Mouse (Mus musculus): ENCODE measurements at regions not wholly inside any gene's neighbourhood (a gene's known extent, or its start where the extent isn't known, plus 50 kb on each side); places are given as distances from the start of the nearest gene placed in this dataset.

- no peak for TF ChIP-seq POLR2A (IDR thresholded peaks at IDR 0.05; ENCODE audit: low read depth, low read length)
- TF ChIP-seq CTCF (IDR thresholded peaks at IDR 0.05; ENCODE audit: borderline replicate concordance, insufficient read depth, low read length): no peak
- Histone ChIP-seq H3K4me1 (ENCODE audit: control insufficient read depth, insufficient read depth, low read length) (no peaks in the 10 kb centered on the region), H3K27ac (ENCODE audit: insufficient read depth, low read length) (no peak overlapping the region), H3K4me3 (ENCODE audit: insufficient read depth, low read length) (no peak overlapping the region)
Measured at GRCm38 (mm10) chr15:86777998-86778397, 563.7 kb downstream of the Tbc1d22a start.

GRCm38 (mm10) chr15:86781160-86781559, 566.9 kb downstream of the Tbc1d22a start:
- Histone ChIP-seq H3K27ac (ENCODE audit: insufficient read depth, low read length) (no peak overlapping the region), H3K4me3 (ENCODE audit: insufficient read depth, low read length) (no peak overlapping the region), H3K4me1 (ENCODE audit: control insufficient read depth, insufficient read depth, low read length) (no peaks in the 10 kb centered on the region)
- TF ChIP-seq POLR2A (IDR thresholded peaks at IDR 0.05; ENCODE audit: low read depth, low read length) (no peak), CTCF (IDR thresholded peaks at IDR 0.05; ENCODE audit: borderline replicate concordance, insufficient read depth, low read length) (no peak)

GRCm38 (mm10) chr15:86794716-86795115, 580.5 kb downstream of the Tbc1d22a start:
- Histone ChIP-seq H3K4me3 (ENCODE audit: insufficient read depth, low read length) (no peak overlapping the region), H3K4me1 (ENCODE audit: control insufficient read depth, insufficient read depth, low read length) (no peaks in the 10 kb centered on the region), H3K27ac (ENCODE audit: insufficient read depth, low read length) (no peak overlapping the region)
- TF ChIP-seq CTCF (IDR thresholded peaks at IDR 0.05; ENCODE audit: borderline replicate concordance, insufficient read depth, low read length) (no peak), POLR2A (IDR thresholded peaks at IDR 0.05; ENCODE audit: low read depth, low read length) (no peak)

- TF ChIP-seq POLR2A (IDR thresholded peaks at IDR 0.05; ENCODE audit: low read depth, low read length) (no peak), CTCF (IDR thresholded peaks at IDR 0.05; ENCODE audit: borderline replicate concordance, insufficient read depth, low read length) (no peak)
- H3K4me1 ChIP-seq (ENCODE audit: control insufficient read depth, insufficient read depth, low read length): no peaks in the 10 kb centered on the region
- H3K4me3 ChIP-seq (ENCODE audit: insufficient read depth, low read length): no peak overlapping the region
- no peak overlapping the region for H3K27ac ChIP-seq (ENCODE audit: insufficient read depth, low read length)
Measured at GRCm38 (mm10) chr15:86798474-86799178, 584.4 kb downstream of the Tbc1d22a start.

GRCm38 (mm10) chr15:86807296-86808080, 593.2 kb downstream of the Tbc1d22a start:
- Histone ChIP-seq H3K4me3 (ENCODE audit: insufficient read depth, low read length) (no peak overlapping the region), H3K27ac (ENCODE audit: insufficient read depth, low read length) (no peak overlapping the region), H3K4me1 (ENCODE audit: control insufficient read depth, insufficient read depth, low read length) (no peaks in the 10 kb centered on the region)
- TF ChIP-seq POLR2A (IDR thresholded peaks at IDR 0.05; ENCODE audit: low read depth, low read length) (no peak), CTCF (IDR thresholded peaks at IDR 0.05; ENCODE audit: borderline replicate concordance, insufficient read depth, low read length) (no peak)

GRCm38 (mm10) chr15:86811821-86812220, 597.6 kb downstream of the Tbc1d22a start:
- Histone ChIP-seq H3K4me3 (ENCODE audit: insufficient read depth, low read length) (no peak overlapping the region), H3K4me1 (ENCODE audit: control insufficient read depth, insufficient read depth, low read length) (no peaks in the 10 kb centered on the region), H3K27ac (ENCODE audit: insufficient read depth, low read length) (no peak overlapping the region)
- no peak for TF ChIP-seq CTCF (IDR thresholded peaks at IDR 0.05; ENCODE audit: borderline replicate concordance, insufficient read depth, low read length)
- TF ChIP-seq POLR2A (IDR thresholded peaks at IDR 0.05; ENCODE audit: low read depth, low read length): no peak

GRCm38 (mm10) chr15:86814808-86815421, 600.7 kb downstream of the Tbc1d22a start:
- H3K4me3 ChIP-seq (ENCODE audit: insufficient read depth, low read length): no peak overlapping the region
- TF ChIP-seq POLR2A (IDR thresholded peaks at IDR 0.05; ENCODE audit: low read depth, low read length): no peak
- TF ChIP-seq CTCF (IDR thresholded peaks at IDR 0.05; ENCODE audit: borderline replicate concordance, insufficient read depth, low read length): no peak
- H3K27ac ChIP-seq (ENCODE audit: insufficient read depth, low read length): no peak overlapping the region
- H3K4me1 ChIP-seq (ENCODE audit: control insufficient read depth, insufficient read depth, low read length): no peaks in the 10 kb centered on the region

GRCm38 (mm10) chr15:86835996-86836395, 621.7 kb downstream of the Tbc1d22a start:
- Histone ChIP-seq H3K4me3 (ENCODE audit: insufficient read depth, low read length) (no peak overlapping the region), H3K27ac (ENCODE audit: insufficient read depth, low read length) (no peak overlapping the region), H3K4me1 (ENCODE audit: control insufficient read depth, insufficient read depth, low read length) (no peaks in the 10 kb centered on the region)
- TF ChIP-seq CTCF (IDR thresholded peaks at IDR 0.05; ENCODE audit: borderline replicate concordance, insufficient read depth, low read length) (no peak), POLR2A (IDR thresholded peaks at IDR 0.05; ENCODE audit: low read depth, low read length) (no peak)

- Histone ChIP-seq H3K4me3 (ENCODE audit: insufficient read depth, low read length) (no peak overlapping the region), H3K4me1 (ENCODE audit: control insufficient read depth, insufficient read depth, low read length) (no peaks in the 10 kb centered on the region), H3K27ac (ENCODE audit: insufficient read depth, low read length) (no peak overlapping the region)
- TF ChIP-seq POLR2A (IDR thresholded peaks at IDR 0.05; ENCODE audit: low read depth, low read length) (no peak), CTCF (IDR thresholded peaks at IDR 0.05; ENCODE audit: borderline replicate concordance, insufficient read depth, low read length) (no peak)
Measured at GRCm38 (mm10) chr15:86852161-86852870, 638.1 kb downstream of the Tbc1d22a start.
